24 mouse cellular contexts compared by ENCODE assay signal in the genomic region with DNA sequence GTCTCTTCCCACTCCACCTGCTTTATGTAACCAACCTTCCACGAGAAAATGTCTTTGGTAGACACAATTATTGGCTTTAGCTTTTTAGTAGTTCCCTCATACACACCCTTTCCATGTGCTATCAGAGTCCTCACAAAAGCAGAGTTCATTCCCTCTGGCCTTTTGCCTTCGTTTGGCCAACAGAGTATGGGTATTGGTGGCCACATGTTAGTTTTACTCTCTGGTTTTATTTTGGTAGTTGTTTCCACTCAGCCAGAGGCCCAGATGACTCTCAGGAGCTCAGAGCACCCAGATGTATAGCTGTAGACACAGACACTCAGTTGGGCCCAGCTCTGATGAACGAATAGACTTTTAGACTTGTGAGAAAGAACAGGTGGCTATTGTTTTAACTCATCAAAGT.
"Had no signal": no experiment of that assay in that cellular context is flagged by ENCODE, and none has a peak within 500 bp of the region (broad histone marks: within the 10 kb centered on the region; RNA-seq: fewer than 3 reads in every experiment).

No protein-coding gene starts in this region.

- H3K9ac ChIP-seq: embryonic facial prominence, embryonic 12.5 days; embryonic facial prominence, embryonic 13.5 days; embryonic facial prominence, embryonic 15.5 days; forebrain, embryonic 12.5 days; forebrain, embryonic 13.5 days; forebrain, embryonic 15.5 days; forebrain, postnatal 0 days had no signal

- H3K27me3 ChIP-seq: embryonic facial prominence, embryonic 12.5 days; embryonic facial prominence, embryonic 13.5 days; embryonic facial prominence, embryonic 15.5 days; forebrain, embryonic 12.5 days; forebrain, embryonic 13.5 days; forebrain, embryonic 15.5 days had no signal

- DNase-seq: cerebellum, adult 9-10 months; cerebellum, adult 9-11 months; cerebellum, postnatal 10 days; cerebellum, postnatal 14 days; cerebellum, postnatal 25 days; cerebellum, postnatal 36 days; embryo, embryonic 11 days; forebrain, postnatal 0 days; gastrocnemius, postnatal 10 days; gastrocnemius, postnatal 14 days; gastrocnemius, postnatal 25 days; gastrocnemius, postnatal 36 days; heart, adult 11 months; heart, adult 18-20 months; heart, adult 2 months had no signal

- H3K4me1 ChIP-seq: embryonic facial prominence, embryonic 12.5 days; embryonic facial prominence, embryonic 15.5 days; forebrain, embryonic 10.5 days; forebrain, embryonic 13.5 days; forebrain, embryonic 15.5 days had no signal

- H3K36me3 ChIP-seq: embryonic facial prominence, embryonic 10.5 days; embryonic facial prominence, embryonic 12.5 days; embryonic facial prominence, embryonic 13.5 days; embryonic facial prominence, embryonic 15.5 days; forebrain, embryonic 10.5 days; forebrain, embryonic 12.5 days; forebrain, embryonic 15.5 days had no signal

- H3K4me3 ChIP-seq: embryonic facial prominence, embryonic 10.5 days; embryonic facial prominence, embryonic 12.5 days; embryonic facial prominence, embryonic 13.5 days; embryonic facial prominence, embryonic 15.5 days; erythroblast, embryonic 14.5 days; forebrain, embryonic 10.5 days; forebrain, embryonic 12.5 days; forebrain, embryonic 13.5 days; forebrain, embryonic 15.5 days; heart, adult 2 months had no signal

- H3K27ac ChIP-seq: embryonic facial prominence, embryonic 10.5 days; embryonic facial prominence, embryonic 12.5 days; embryonic facial prominence, embryonic 13.5 days; embryonic facial prominence, embryonic 15.5 days; forebrain, embryonic 10.5 days; forebrain, embryonic 12.5 days; forebrain, embryonic 13.5 days; forebrain, embryonic 15.5 days; heart, adult 2 months had no signal

- H3K4me2 ChIP-seq: embryonic facial prominence, embryonic 12.5 days; embryonic facial prominence, embryonic 13.5 days; embryonic facial prominence, embryonic 15.5 days; forebrain, embryonic 12.5 days; forebrain, embryonic 13.5 days; forebrain, embryonic 15.5 days had no signal

- H3K9me3 ChIP-seq: embryonic facial prominence, embryonic 10.5 days; embryonic facial prominence, embryonic 12.5 days; embryonic facial prominence, embryonic 13.5 days; embryonic facial prominence, embryonic 15.5 days; forebrain, embryonic 10.5 days; forebrain, embryonic 12.5 days; forebrain, embryonic 13.5 days; forebrain, embryonic 15.5 days had no signal
